Mouse (Mus musculus): ENCODE measurements around the gene Rnf144b. TPM values are rescaled to one million over a fixed set of nuclear protein-coding genes. Genes with fewer than 3 reads are reported as not detected.

The Rnf144b gene
- total and polyA plus RNA-seq, 3 experiments = 8.0 to 31.0 (median 18.1) TPM

DNA sequence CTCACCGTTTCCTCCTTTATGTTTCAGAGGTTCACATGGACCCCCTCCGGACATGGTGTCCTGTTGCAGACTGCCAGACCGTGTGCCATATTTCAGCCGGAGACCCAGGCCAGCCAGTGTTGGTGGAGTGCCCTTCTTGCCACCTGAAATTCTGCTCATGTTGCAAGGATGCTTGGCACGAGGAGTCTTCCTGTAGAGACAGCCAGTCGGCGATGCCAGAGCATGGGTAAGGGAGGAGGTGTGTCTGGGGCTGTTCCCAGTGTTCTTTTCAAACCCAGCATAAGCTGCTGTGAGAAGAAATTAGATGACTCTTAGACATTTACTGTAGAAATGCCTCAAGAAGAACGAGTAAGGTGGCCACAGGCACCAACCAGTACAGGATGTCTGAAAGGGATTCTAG is 114.9 kb downstream of the Rnf144b start:
- Histone ChIP-seq H3K27me3 (ENCODE audit: control insufficient read depth, insufficient read depth, low read length) (no peaks in the 10 kb centered on the region), H3K27ac (no peak overlapping the region), H3K9ac (ENCODE audit: low read depth, low read length) (no peak overlapping the region), H3K79me2 (replicated peaks; ENCODE audit: control insufficient read depth, insufficient read depth, low read length) (no peaks in the 10 kb centered on the region), H3K4me3 (no peak overlapping the region), H3K4me1 (ENCODE audit: control insufficient read depth, insufficient read depth, low read length) (peaks cover 2% of the 10 kb centered on the region; the same call in 1 of the 2 replicates), H3K36me3 (ENCODE audit: control insufficient read depth, insufficient read depth, low read length) (no peaks in the 10 kb centered on the region)
- 90% methylated on average over 8 of the region's 8 CpGs for WGBS
- intact Hi-C loops (cut with DNase I) = no loop called here
- TF ChIP-seq EP300 (IDR thresholded peaks at IDR 0.05; ENCODE audit: insufficient read depth, low read depth, low read length) = no peak
- TF ChIP-seq CTCF (IDR thresholded peaks at IDR 0.05) = no peak
- TF ChIP-seq POLR2A (IDR thresholded peaks at IDR 0.05; ENCODE audit: insufficient read depth, low read depth, low read length) = no peak
- DNase-seq = no peak

DNA sequence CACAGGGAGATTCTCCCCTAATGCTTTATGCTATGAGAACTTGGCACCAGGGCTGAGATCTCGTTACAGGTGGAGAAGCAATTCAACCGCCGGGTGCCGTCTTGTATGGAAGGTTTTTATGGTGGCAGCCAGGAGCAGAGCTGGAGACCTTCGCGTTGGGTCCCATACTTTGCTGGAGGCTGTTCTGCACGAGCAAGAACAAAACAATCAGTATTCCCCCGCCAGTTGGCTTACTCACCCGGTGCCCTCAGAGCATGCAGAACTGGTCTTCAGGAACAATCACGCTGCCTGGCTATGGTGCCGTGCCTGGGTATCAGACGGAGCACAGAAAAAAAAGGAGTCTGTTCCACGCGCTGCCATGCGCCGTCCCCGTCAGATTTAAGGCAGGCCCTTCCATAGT is 115.7 kb downstream of the Rnf144b start:
- H3K4me3 ChIP-seq = no peak overlapping the region
- no peaks in the 10 kb centered on the region for H3K79me2 ChIP-seq (replicated peaks; ENCODE audit: control insufficient read depth, insufficient read depth, low read length)
- H3K27me3 ChIP-seq (ENCODE audit: control insufficient read depth, insufficient read depth, low read length) = no peaks in the 10 kb centered on the region
- peaks cover 2% of the 10 kb centered on the region; the same call in 1 of the 2 replicates for H3K4me1 ChIP-seq (ENCODE audit: control insufficient read depth, insufficient read depth, low read length)
- H3K9ac ChIP-seq (ENCODE audit: low read depth, low read length) = no peak overlapping the region
- WGBS = 90% methylated on average over 17 of the region's 17 CpGs
- DNase-seq = no peak
- no peak overlapping the region for H3K27ac ChIP-seq
- intact Hi-C loops (cut with DNase I) = no loop called here
- H3K36me3 ChIP-seq (ENCODE audit: control insufficient read depth, insufficient read depth, low read length) = no peaks in the 10 kb centered on the region
- no peak for TF ChIP-seq EP300 (IDR thresholded peaks at IDR 0.05; ENCODE audit: insufficient read depth, low read depth, low read length)
- no peak for TF ChIP-seq POLR2A (IDR thresholded peaks at IDR 0.05; ENCODE audit: insufficient read depth, low read depth, low read length)
- TF ChIP-seq CTCF (IDR thresholded peaks at IDR 0.05) = no peak

DNA sequence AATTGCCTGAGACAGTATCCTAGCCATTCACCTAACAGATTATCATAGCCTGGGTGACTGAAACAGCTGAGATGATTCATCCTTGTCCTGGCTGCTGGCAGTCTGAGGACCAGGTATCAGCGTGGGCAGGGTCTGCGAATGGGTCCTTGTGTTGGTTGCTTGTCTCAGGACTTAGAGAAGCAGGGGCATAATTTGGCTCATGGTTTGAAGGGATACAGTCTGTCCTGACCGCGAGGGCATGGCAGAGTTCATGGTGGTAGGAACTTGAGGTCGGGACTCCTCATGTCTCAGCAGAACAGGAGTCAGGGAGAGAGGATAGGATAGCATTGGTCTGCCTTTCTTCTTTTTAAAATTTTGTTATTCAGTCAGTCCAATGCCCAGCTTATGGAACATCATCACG is 121.1 kb downstream of the Rnf144b start:
- Histone ChIP-seq H3K27me3 (ENCODE audit: control insufficient read depth, insufficient read depth, low read length) (no peaks in the 10 kb centered on the region), H3K4me1 (ENCODE audit: control insufficient read depth, insufficient read depth, low read length) (no peaks in the 10 kb centered on the region)
- WGBS = 94% methylated on average over 6 of the region's 6 CpGs

DNA sequence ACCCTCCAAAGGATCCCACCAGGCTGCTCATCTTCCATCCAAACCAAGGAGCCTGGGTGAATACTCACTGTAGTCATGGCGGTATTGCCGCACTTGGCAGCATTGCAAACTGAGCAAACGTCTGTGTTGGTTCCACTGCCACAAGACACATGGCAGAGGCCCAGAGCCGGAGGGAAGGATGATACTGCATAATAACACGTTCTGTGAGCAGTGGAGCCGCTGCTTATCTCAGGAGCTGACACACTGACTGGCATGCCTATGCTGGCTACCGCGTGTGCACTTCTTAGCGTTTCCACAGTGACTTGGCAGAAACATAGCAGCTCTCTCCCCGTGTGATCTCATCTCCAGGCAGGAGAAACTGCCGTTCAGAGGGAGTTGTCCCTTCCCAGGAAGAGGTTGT is 122.3 kb downstream of the Rnf144b start:
- H3K4me1 ChIP-seq (ENCODE audit: control insufficient read depth, insufficient read depth, low read length) = no peaks in the 10 kb centered on the region
- H3K27ac ChIP-seq = peak overlapping the region; percentile 57
- no peak overlapping the region for H3K9ac ChIP-seq (ENCODE audit: low read depth, low read length)
- H3K27me3 ChIP-seq (ENCODE audit: control insufficient read depth, insufficient read depth, low read length) = no peaks in the 10 kb centered on the region
- no peak overlapping the region for H3K4me3 ChIP-seq
- 29% methylated on average over 11 of the region's 11 CpGs for WGBS
- intact Hi-C loops (cut with DNase I) = no loop called here
- peaks cover 4% of the 10 kb centered on the region for H3K36me3 ChIP-seq (ENCODE audit: control insufficient read depth, insufficient read depth, low read length)
- TF ChIP-seq EP300 (IDR thresholded peaks at IDR 0.05; ENCODE audit: insufficient read depth, low read depth, low read length) (peak; percentile 99), POLR2A (IDR thresholded peaks at IDR 0.05; ENCODE audit: insufficient read depth, low read depth, low read length) (peak; percentile 33; the same call in 1 of the 2 replicates), CTCF (IDR thresholded peaks at IDR 0.05) (no peak)
- DNase-seq = peak; percentile 59 to 84
- H3K79me2 ChIP-seq (replicated peaks; ENCODE audit: control insufficient read depth, insufficient read depth, low read length) = no peaks in the 10 kb centered on the region

More for the DNA sequence above, 121.1 kb downstream of the Rnf144b start:
- intact Hi-C loops (cut with DNase I) = no loop called here
- TF ChIP-seq CTCF (IDR thresholded peaks at IDR 0.05) (no peak), POLR2A (IDR thresholded peaks at IDR 0.05; ENCODE audit: insufficient read depth, low read depth, low read length) (no peak), EP300 (IDR thresholded peaks at IDR 0.05; ENCODE audit: insufficient read depth, low read depth, low read length) (no peak)
- Histone ChIP-seq H3K27ac (no peak overlapping the region), H3K79me2 (replicated peaks; ENCODE audit: control insufficient read depth, insufficient read depth, low read length) (no peaks in the 10 kb centered on the region), H3K4me3 (no peak overlapping the region), H3K9ac (ENCODE audit: low read depth, low read length) (no peak overlapping the region), H3K36me3 (ENCODE audit: control insufficient read depth, insufficient read depth, low read length) (peaks cover 4% of the 10 kb centered on the region)
- DNase-seq = no peak

DNA sequence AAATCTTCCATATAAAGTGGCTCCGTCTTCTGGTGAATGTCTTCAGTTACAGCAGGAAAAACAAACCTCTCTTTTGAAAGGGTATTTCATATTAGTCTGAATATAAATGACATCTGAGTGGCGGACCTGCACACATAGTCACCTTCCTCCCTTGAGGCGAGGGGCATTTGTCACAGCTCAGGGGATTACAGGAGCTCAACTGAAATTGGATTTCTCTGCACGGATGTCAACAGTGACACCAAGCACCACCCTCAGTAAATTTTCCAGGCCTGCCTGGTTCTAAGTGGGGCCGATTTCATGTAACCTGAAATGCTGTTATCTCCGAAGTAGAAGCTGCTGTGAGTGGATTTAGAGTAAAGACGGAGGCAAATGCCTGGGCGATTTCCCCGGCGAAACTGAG is 124.0 kb downstream of the Rnf144b start:
- WGBS = 85% methylated on average over 10 of the region's 10 CpGs
- no peaks in the 10 kb centered on the region for H3K79me2 ChIP-seq (replicated peaks; ENCODE audit: control insufficient read depth, insufficient read depth, low read length)
- H3K27me3 ChIP-seq (ENCODE audit: control insufficient read depth, insufficient read depth, low read length) = no peaks in the 10 kb centered on the region
- no peak for DNase-seq
- H3K27ac ChIP-seq = no peak overlapping the region
- H3K4me1 ChIP-seq (ENCODE audit: control insufficient read depth, insufficient read depth, low read length) = peaks cover 3% of the 10 kb centered on the region; the same call in 1 of the 2 replicates
- H3K36me3 ChIP-seq (ENCODE audit: control insufficient read depth, insufficient read depth, low read length) = peaks cover 4% of the 10 kb centered on the region
- TF ChIP-seq POLR2A (IDR thresholded peaks at IDR 0.05; ENCODE audit: insufficient read depth, low read depth, low read length) = no peak
- no peak for TF ChIP-seq EP300 (IDR thresholded peaks at IDR 0.05; ENCODE audit: insufficient read depth, low read depth, low read length)
- H3K9ac ChIP-seq (ENCODE audit: low read depth, low read length) = no peak overlapping the region
- no peak overlapping the region for H3K4me3 ChIP-seq
- intact Hi-C loops (cut with DNase I) = no loop called here

DNA sequence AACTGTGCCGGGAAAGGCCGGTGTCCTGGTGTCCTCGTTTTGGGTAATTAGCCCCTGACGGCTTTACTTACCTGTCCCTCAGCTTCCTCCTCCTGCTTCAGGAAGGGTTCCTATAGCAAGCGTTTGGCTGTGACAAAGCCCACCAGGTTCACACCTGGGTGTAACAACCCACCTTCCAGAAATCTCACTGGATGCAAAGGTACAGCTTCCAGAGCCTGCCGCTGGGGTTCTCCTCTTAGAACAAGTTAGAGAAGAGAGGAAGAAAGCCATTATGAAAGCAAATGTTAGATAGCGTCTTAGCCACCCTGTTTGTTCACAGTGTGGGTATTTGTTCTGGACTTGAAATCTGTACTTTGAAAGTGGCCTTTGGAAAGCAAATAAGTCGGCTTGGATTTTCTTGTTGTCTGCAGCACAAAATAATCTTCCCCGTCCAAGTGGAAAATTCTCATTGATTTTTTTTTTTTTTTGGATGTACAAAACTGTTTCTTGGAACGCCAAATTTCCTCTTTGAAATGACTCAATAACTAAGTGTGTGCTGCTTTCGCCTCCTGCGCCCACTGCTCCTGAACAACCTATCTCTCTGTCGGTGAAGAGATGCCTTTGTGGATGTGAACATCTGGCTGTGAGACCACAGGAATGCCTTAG is 124.8 kb downstream of the Rnf144b start:
- Histone ChIP-seq H3K79me2 (replicated peaks; ENCODE audit: control insufficient read depth, insufficient read depth, low read length) (no peaks in the 10 kb centered on the region), H3K27me3 (ENCODE audit: control insufficient read depth, insufficient read depth, low read length) (no peaks in the 10 kb centered on the region), H3K36me3 (ENCODE audit: control insufficient read depth, insufficient read depth, low read length) (peaks cover 4% of the 10 kb centered on the region), H3K27ac (no peak overlapping the region), H3K4me3 (no peak overlapping the region), H3K9ac (ENCODE audit: low read depth, low read length) (no peak overlapping the region), H3K4me1 (ENCODE audit: control insufficient read depth, insufficient read depth, low read length) (peaks cover 7% of the 10 kb centered on the region)
- no peak for DNase-seq
- intact Hi-C loops (cut with DNase I) = no loop called here
- TF ChIP-seq EP300 (IDR thresholded peaks at IDR 0.05; ENCODE audit: insufficient read depth, low read depth, low read length) (no peak), CTCF (IDR thresholded peaks at IDR 0.05) (no peak), POLR2A (IDR thresholded peaks at IDR 0.05; ENCODE audit: insufficient read depth, low read depth, low read length) (no peak)
- WGBS = 72% methylated on average over 13 of the region's 13 CpGs

Data from heart, adult 2 months (tissue).